Mouse (Mus musculus): ENCODE measurements around the gene Rap2a.

Gene Rap2a

GRCm38 (mm10) chr14:120500021-120500560, 21.8 kb downstream of the Rap2a start:
- DNase-seq: peak; percentile 43 to 47

- no peak for DNase-seq
Observed at GRCm38 (mm10) chr14:120500791-120501190, 22.5 kb downstream of the Rap2a start.

GRCm38 (mm10) chr14:120503641-120504040, 25.4 kb downstream of the Rap2a start:
- no peak for DNase-seq

- no peak for DNase-seq
Observed at GRCm38 (mm10) chr14:120504423-120504822, 26.2 kb downstream of the Rap2a start.

- DNase-seq: no peak
Observed at GRCm38 (mm10) chr14:120504928-120505461, 26.8 kb downstream of the Rap2a start.

- DNase-seq: no peak
Observed at GRCm38 (mm10) chr14:120505918-120506317, 27.7 kb downstream of the Rap2a start.

GRCm38 (mm10) chr14:120507516-120507915, 29.3 kb downstream of the Rap2a start:
- DNase-seq: peak in 1 of 2 experiments; percentile 36

- DNase-seq: no peak
Observed at GRCm38 (mm10) chr14:120508566-120509365, 30.5 kb downstream of the Rap2a start.

GRCm38 (mm10) chr14:120509366-120509640, 31.1 kb downstream of the Rap2a start:
- DNase-seq: no peak

GRCm38 (mm10) chr14:120511821-120512220, 33.6 kb downstream of the Rap2a start:
- no peak for DNase-seq

GRCm38 (mm10) chr14:120514821-120515271, 36.6 kb downstream of the Rap2a start:
- no peak for DNase-seq

GRCm38 (mm10) chr14:120515376-120515775, 37.1 kb downstream of the Rap2a start:
- DNase-seq: peak in 1 of 2 experiments; percentile 56

GRCm38 (mm10) chr14:120518706-120519105, 40.5 kb downstream of the Rap2a start:
- no peak for DNase-seq

- no peak for DNase-seq
Observed at GRCm38 (mm10) chr14:120519921-120520320, 41.7 kb downstream of the Rap2a start.

- DNase-seq: no peak
Observed at GRCm38 (mm10) chr14:120520843-120521242, 42.6 kb downstream of the Rap2a start.

GRCm38 (mm10) chr14:120523296-120523695, 45.1 kb downstream of the Rap2a start:
- no peak for DNase-seq

- DNase-seq: no peak
Observed at GRCm38 (mm10) chr14:120525644-120526043, 47.4 kb downstream of the Rap2a start.

- DNase-seq: no peak
Observed at GRCm38 (mm10) chr14:120533301-120533700, 55.1 kb downstream of the Rap2a start.

GRCm38 (mm10) chr14:120534841-120535271, 56.6 kb downstream of the Rap2a start:
- no peak for DNase-seq

- no peak for DNase-seq
Observed at GRCm38 (mm10) chr14:120535446-120535845, 57.2 kb downstream of the Rap2a start.

- DNase-seq: no peak
Observed at GRCm38 (mm10) chr14:120535924-120536323, 57.7 kb downstream of the Rap2a start.

GRCm38 (mm10) chr14:120539128-120539527, 60.9 kb downstream of the Rap2a start:
- no peak for DNase-seq

- DNase-seq: no peak
Observed at GRCm38 (mm10) chr14:120539626-120540025, 61.4 kb downstream of the Rap2a start.

- DNase-seq: no peak
Observed at GRCm38 (mm10) chr14:120542445-120542844, 64.2 kb downstream of the Rap2a start.
